Mouse (Mus musculus): ENCODE results near the gene Rsl24d1. TPM values are rescaled to one million over a fixed set of nuclear protein-coding genes. Genes with fewer than 3 reads are reported as not detected.
A peak's percentile ranks its signal among the peaks of the same experiment; 100 is the strongest.

Rsl24d1 gene
- polyA plus RNA-seq, 1 experiment from 2014 or later: 119 TPM

GRCm38 (mm10) chr9:73159265-73159664 is 46.0 kb downstream of the Rsl24d1 start:
- no peaks in the 10 kb centered on the region for H3K9me3 ChIP-seq (replicated peaks)
- no peak overlapping the region for H3K27ac ChIP-seq
- H3K9ac ChIP-seq: no peak overlapping the region
- no peaks in the 10 kb centered on the region for H3K36me3 ChIP-seq
- WGBS: 36% methylated on average over 1 of the region's 1 CpGs
- peaks cover 17% of the 10 kb centered on the region for H3K27me3 ChIP-seq
- ATAC-seq (replicated peaks; ENCODE audit: low FRiP score): no peak
- H3K4me2 ChIP-seq: no peak overlapping the region
- H3K4me1 ChIP-seq: 0 out of 2 replicates have a peak, but pooled peaks cover 2% of the 10 kb centered on the region
- H3K4me3 ChIP-seq (replicated peaks): no peak overlapping the region

DNA sequence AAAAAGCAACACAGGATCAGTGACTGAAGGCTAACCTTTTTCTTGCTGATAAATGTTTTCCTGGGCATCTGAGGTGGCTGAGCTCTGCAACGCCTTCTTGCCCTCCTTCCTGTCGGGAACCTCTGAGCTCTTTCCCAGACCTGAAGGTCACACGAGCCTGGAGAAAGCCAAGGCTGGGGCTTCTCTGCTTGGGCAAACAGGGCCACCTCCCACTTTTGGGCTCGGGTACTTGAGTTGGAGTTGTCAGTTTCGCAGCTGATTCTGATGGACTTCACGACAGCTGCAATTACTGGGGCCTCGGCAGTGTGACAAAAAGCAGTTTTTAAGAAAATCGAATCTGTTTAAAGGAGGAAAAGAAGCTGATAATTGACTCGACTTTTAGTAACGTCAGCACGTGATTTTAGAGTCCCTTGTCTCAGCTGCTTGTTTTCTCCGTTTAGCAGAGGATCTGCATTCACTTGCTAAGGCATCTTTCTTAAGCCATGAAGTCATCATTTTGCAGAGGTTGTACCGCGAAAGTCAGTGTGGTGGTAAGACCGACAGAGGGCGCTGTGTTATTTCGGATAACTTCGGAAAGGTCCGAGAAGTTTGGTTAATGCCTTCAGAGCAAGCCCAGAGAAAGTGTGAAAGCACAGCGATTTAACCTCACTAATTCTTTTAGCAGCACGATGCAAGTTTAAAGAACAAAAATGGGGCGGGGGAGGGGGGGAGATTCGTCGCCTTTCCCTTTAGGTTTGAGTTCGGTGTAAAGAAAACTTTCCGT is 49.5 kb downstream of the Rsl24d1 start:
- Histone ChIP-seq H3K36me3 (no peaks in the 10 kb centered on the region), H3K27ac (no peak overlapping the region), H3K9ac (no peak overlapping the region), H3K9me3 (replicated peaks) (no peaks in the 10 kb centered on the region), H3K4me2 (peak overlapping the region; percentile 59), H3K4me1 (0 out of 2 replicates have a peak, but pooled peaks cover 2% of the 10 kb centered on the region), H3K4me3 (replicated peaks) (peak overlapping the region; percentile 25), H3K27me3 (peaks cover 21% of the 10 kb centered on the region)
- ATAC-seq (replicated peaks; ENCODE audit: low FRiP score): 0 out of 2 replicates have a peak, but pooled peaks have one; percentile 71
- WGBS: 16% methylated on average over 26 of the region's 26 CpGs

DNA sequence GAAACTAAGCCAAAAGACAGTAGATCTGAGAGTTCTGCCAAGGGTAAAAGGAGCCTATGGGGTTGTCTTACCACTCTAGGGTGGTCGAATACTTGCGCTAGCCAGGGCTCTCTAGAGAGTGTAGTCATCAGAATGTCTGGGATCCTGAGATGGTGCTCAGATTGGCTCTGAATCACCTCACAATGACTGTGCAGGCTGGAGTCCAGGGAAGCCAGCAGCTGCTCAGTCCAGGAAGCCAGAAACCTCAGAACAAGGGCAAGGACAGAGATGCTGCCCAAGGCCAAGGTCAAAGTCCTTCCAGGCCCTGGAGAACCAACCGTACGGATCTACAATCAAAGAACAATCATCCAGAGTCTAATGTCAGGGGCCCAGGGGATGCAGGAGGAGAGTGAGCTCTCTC is 52.4 kb downstream of the Rsl24d1 start:
- Histone ChIP-seq H3K9ac (no peak overlapping the region), H3K9me3 (replicated peaks) (no peaks in the 10 kb centered on the region), H3K4me2 (no peak overlapping the region), H3K4me3 (replicated peaks) (no peak overlapping the region), H3K27ac (no peak overlapping the region), H3K4me1 (0 out of 2 replicates have a peak, but pooled peaks cover 2% of the 10 kb centered on the region), H3K27me3 (peaks cover 21% of the 10 kb centered on the region), H3K36me3 (no peaks in the 10 kb centered on the region)
- ATAC-seq (replicated peaks; ENCODE audit: low FRiP score): no peak
- WGBS: 86% methylated on average over 4 of the region's 4 CpGs

Other genes starting within 250 kb of the Rsl24d1 start
- 5.4 TPM in 2 replicates for gene Pygo1, start 187.8 kb upstream of the Rsl24d1 start, polyA plus RNA-seq (2015; fragmentation: Nextera tagmentation; extraction: Ambion mirVana)
- 1.9 and 2.8 TPM in 2 replicates for gene Dyx1c1, start 154.6 kb upstream of the Rsl24d1 start, polyA plus RNA-seq (2015; fragmentation: Nextera tagmentation; extraction: Ambion mirVana)
- not detected in 2 replicates for gene Gm44503, start 154.6 kb upstream of the Rsl24d1 start, polyA plus RNA-seq (2015; fragmentation: Nextera tagmentation; extraction: Ambion mirVana)
- 20.6 and 22.8 TPM in 2 replicates for gene Ccpg1os, start 128.0 kb upstream of the Rsl24d1 start, polyA plus RNA-seq (2015; fragmentation: Nextera tagmentation; extraction: Ambion mirVana)
- 34.7 and 36.6 TPM in 2 replicates for gene Ccpg1, start 128.0 kb upstream of the Rsl24d1 start, polyA plus RNA-seq (2015; fragmentation: Nextera tagmentation; extraction: Ambion mirVana)
- gene Pigb, start 73.0 kb upstream of the Rsl24d1 start, polyA plus RNA-seq (2015; fragmentation: Nextera tagmentation; extraction: Ambion mirVana): 16.2 and 16.3 TPM in 2 replicates
- 5.2 and 7.1 TPM in 2 replicates for gene Rab27a, start 68.6 kb upstream of the Rsl24d1 start, polyA plus RNA-seq (2015; fragmentation: Nextera tagmentation; extraction: Ambion mirVana)
- gene Khdc3, start 11.6 kb upstream of the Rsl24d1 start, polyA plus RNA-seq (2015; fragmentation: Nextera tagmentation; extraction: Ambion mirVana): 0.13 TPM in 1 of 2 replicates, not detected in the other
- gene Gm20509, start 11.0 kb upstream of the Rsl24d1 start, polyA plus RNA-seq (2015; fragmentation: Nextera tagmentation; extraction: Ambion mirVana): not detected in 2 replicates

Measured in kidney, embryonic 15.5 days (tissue).